Mouse (Mus musculus) heart, embryonic 14.5 days (tissue): ENCODE measurements around the gene Grb10. TPM values are rescaled to one million over a fixed set of nuclear protein-coding genes. Genes with fewer than 3 reads are reported as not detected.
A peak's percentile ranks its signal among the peaks of the same experiment; 100 is the strongest.

Experiments used
- ATAC-seq: fragments of 200-750 bp; cut with Nextera tagmentation; 2 replicates; pipeline ENCODE4 v1.8.0; 2017; ENCODE audit warnings: low read depth, moderate TSS enrichment; ENCODE audit not compliant: insufficient number of reproducible peaks, insufficient read depth, low FRiP score
- H3K27ac ChIP-seq, 2 experiments: fragments of 200-500 bp in 1 of 2; fragments of 300-500 bp in 1 of 2; sonication (generic) in 1 of 2; replicated peaks in 1 of 2; 2 replicates each; pipeline ENCODE4 v1.5.1; 2012 to 2014; ENCODE audit warnings: low read depth in 2 of 2, low read length in 2 of 2, control low read depth in 1 of 2, mild to moderate bottlenecking in 1 of 2, mixed read lengths in 1 of 2; ENCODE audit not compliant: control insufficient read depth in 1 of 2, insufficient read depth in 1 of 2
- H3K27me3 ChIP-seq: fragments of 300-500 bp; sonication (generic); 2 replicates; pipeline ENCODE4 v1.6.1; 2014; ENCODE audit warnings: mild to moderate bottlenecking, low read length, control low read depth; ENCODE audit not compliant: control insufficient read depth, insufficient read depth
- H3K36me3 ChIP-seq: fragments of 300-500 bp; sonication (generic); 2 replicates; pipeline ENCODE4 v1.6.1; 2014; ENCODE audit warnings: mild to moderate bottlenecking, control low read depth, low read length, mixed read lengths; ENCODE audit not compliant: control insufficient read depth, insufficient read depth
- H3K4me1 ChIP-seq, 2 experiments: fragments of 200-500 bp in 1 of 2; fragments of 300-500 bp in 1 of 2; sonication (generic) in 1 of 2; 2 replicates each; pipeline ENCODE4 v1.6.1; 2012 to 2014; ENCODE audit warnings: low read length in 2 of 2, control low read depth in 1 of 2, mixed read lengths in 1 of 2; ENCODE audit not compliant: control insufficient read depth in 2 of 2, insufficient read depth in 2 of 2
- H3K4me2 ChIP-seq: fragments of 300-500 bp; sonication (generic); 2 replicates; pipeline ENCODE4 v1.6.1; 2014; ENCODE audit warnings: mild to moderate bottlenecking, low read length
- H3K4me3 ChIP-seq, 2 experiments: fragments of 200-500 bp in 1 of 2; fragments of 300-500 bp in 1 of 2; sonication (generic) in 1 of 2; 2 replicates each; pipeline ENCODE4 v1.5.1; 2012 to 2014; ENCODE audit warnings: low read length in 2 of 2, mild to moderate bottlenecking in 2 of 2, control low read depth in 1 of 2, low read depth in 1 of 2, moderate library complexity in 1 of 2; ENCODE audit not compliant: control insufficient read depth in 1 of 2, insufficient read depth in 1 of 2
- H3K9ac ChIP-seq: fragments of 300-500 bp; sonication (generic); 2 replicates; pipeline ENCODE4 v1.6.1; 2014; ENCODE audit warnings: mild to moderate bottlenecking, low read length
- H3K9me3 ChIP-seq: fragments of 300-500 bp; sonication (generic); 2 replicates; pipeline ENCODE4 v1.6.1; 2016; ENCODE audit warnings: low read length, control low read depth; ENCODE audit not compliant: control insufficient read depth
- WGBS: fragments of 180-500 bp; shearing (Covaris S2); extraction: QIAGEN DNeasy Blood & Tissue Kit; methylation state at CpG from one replicate; pipeline ENCODE4 v1.1.7; 2014; 5-methylcytosine and 5-hydroxymethylcytosine counted together
- polyA plus RNA-seq: library from polyadenylated mRNA; unstranded; fragments of >200 nt; fragmentation: Nextera tagmentation; extraction: Ambion mirVana; gene quantifications from 2 replicates; pipeline ENCODE4 v1.2.1, GENCODE M21; 2014

Gene Grb10
- polyA plus RNA-seq, 1 experiment from 2014 or later = 330 TPM

DNA sequence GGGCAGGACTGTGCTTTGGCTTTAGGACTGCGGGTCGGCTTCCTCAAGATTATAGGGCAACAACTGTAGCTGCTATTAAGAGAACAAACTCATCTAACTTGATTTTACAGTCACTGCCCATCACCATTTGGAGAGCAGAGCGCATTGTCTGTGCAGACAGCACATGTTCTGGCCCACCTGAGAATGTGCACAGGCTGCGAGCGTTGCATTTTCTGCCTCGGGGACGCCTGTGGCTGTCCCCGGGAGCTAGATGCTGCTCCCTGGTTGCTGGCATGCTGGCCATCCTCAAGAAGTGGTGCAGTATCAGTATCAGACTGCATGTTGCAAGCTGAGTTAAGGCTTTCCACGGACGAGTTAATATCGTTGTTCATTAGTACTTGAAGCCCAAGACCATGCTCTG lies 68.2 kb downstream of the Grb10 start:
- H3K9ac ChIP-seq = no peak overlapping the region
- ATAC-seq = no peak
- WGBS = 84% methylated on average over 11 of the region's 11 CpGs
- H3K4me3 ChIP-seq = no peak overlapping the region
- peak overlapping the region in 1 of 2 experiments; percentile 84; a peak in 2 of 4 replicates for H3K27ac ChIP-seq
- peaks cover 19 to 53% of the 10 kb centered on the region in 2 experiments for H3K4me1 ChIP-seq
- H3K36me3 ChIP-seq = peaks cover 85% of the 10 kb centered on the region
- H3K9me3 ChIP-seq = no peaks in the 10 kb centered on the region
- H3K4me2 ChIP-seq = no peak overlapping the region
- H3K27me3 ChIP-seq = no peaks in the 10 kb centered on the region

DNA sequence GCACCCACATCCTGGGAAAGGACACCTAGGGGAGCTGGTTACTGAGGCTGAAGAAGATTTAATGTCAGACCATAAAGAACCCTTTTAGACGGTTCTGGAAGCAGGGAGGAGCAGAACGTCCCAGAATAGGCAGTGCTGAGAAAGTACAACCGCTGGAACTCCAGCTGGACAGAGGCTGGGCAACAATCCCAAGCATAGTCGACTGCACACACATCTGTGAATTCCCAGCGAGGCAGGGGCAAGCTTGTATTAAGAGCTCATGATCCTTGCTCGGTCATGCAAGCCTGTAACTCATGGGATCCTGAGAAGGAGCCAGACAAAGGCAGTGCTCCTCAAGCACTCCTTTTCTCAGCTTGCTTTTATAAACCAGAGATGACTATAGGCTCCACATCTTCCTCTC lies 69.7 kb downstream of the Grb10 start:
- no peak overlapping the region for H3K4me3 ChIP-seq
- peak overlapping the region; percentile 49 for H3K9ac ChIP-seq
- H3K36me3 ChIP-seq = peaks cover 88% of the 10 kb centered on the region
- no peaks in the 10 kb centered on the region for H3K9me3 ChIP-seq
- H3K27ac ChIP-seq = peak overlapping the region; percentile 43 to 84
- 33% methylated on average over 6 of the region's 6 CpGs for WGBS
- peaks cover 26 to 60% of the 10 kb centered on the region in 2 experiments for H3K4me1 ChIP-seq
- no peaks in the 10 kb centered on the region for H3K27me3 ChIP-seq
- no peak overlapping the region for H3K4me2 ChIP-seq
- ATAC-seq = no peak

DNA sequence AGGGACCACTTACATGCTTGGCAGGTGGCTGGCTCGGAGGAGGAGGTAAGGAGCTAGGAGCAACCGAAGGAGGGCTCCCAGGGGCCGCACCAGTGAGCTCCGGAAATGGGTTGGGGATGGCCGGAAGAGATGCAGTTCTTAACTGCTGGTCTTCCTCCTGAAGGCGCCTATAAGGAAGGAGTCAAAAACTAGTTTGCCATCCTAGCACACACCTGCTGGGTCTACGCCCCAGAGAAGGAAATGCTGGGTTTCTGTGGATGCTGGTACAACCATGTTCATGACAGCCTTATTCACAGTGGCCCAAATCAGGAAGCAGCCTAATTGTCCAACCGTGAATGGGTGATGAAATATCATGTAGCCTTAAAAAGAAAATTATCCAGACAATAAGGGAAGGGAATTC lies 71.0 kb downstream of the Grb10 start:
- Histone ChIP-seq H3K4me3 (no peak overlapping the region), H3K4me2 (no peak overlapping the region), H3K9me3 (no peaks in the 10 kb centered on the region), H3K27me3 (no peaks in the 10 kb centered on the region), H3K27ac (peak overlapping the region; percentile 7 to 84; a peak in 2 of 4 replicates), H3K9ac (no peak overlapping the region), H3K4me1 (peaks cover 34 to 63% of the 10 kb centered on the region in 2 experiments), H3K36me3 (peaks cover 84% of the 10 kb centered on the region)
- WGBS = 85% methylated on average over 8 of the region's 8 CpGs
- ATAC-seq = no peak

DNA sequence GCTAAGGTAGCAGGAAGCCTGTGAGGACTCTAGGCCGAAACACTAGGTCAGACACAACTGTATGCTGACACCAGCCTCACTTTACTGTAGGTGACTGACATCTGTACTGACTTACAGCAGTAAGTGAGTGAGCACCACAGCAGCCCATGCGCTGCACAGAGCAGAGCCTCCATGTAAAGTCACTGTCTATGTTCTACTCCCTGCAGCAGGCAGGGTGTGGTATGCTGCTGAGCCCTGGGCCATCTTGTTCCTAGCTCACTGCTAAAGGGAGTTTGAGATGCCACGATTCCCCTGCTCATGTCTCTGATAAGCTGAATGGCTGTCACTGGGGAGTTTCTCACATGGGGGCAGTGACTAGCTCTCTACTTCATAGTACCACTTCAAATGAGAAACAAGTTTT lies 72.3 kb downstream of the Grb10 start:
- Histone ChIP-seq H3K4me1 (peaks cover 40 to 75% of the 10 kb centered on the region in 2 experiments), H3K4me3 (no peak overlapping the region), H3K4me2 (no peak overlapping the region), H3K36me3 (peaks cover 81% of the 10 kb centered on the region), H3K27ac (peak overlapping the region; percentile 94 to 97), H3K27me3 (no peaks in the 10 kb centered on the region), H3K9ac (peak overlapping the region; percentile 64), H3K9me3 (no peaks in the 10 kb centered on the region)
- ATAC-seq = no peak
- 54% methylated on average over 3 of the region's 3 CpGs for WGBS

DNA sequence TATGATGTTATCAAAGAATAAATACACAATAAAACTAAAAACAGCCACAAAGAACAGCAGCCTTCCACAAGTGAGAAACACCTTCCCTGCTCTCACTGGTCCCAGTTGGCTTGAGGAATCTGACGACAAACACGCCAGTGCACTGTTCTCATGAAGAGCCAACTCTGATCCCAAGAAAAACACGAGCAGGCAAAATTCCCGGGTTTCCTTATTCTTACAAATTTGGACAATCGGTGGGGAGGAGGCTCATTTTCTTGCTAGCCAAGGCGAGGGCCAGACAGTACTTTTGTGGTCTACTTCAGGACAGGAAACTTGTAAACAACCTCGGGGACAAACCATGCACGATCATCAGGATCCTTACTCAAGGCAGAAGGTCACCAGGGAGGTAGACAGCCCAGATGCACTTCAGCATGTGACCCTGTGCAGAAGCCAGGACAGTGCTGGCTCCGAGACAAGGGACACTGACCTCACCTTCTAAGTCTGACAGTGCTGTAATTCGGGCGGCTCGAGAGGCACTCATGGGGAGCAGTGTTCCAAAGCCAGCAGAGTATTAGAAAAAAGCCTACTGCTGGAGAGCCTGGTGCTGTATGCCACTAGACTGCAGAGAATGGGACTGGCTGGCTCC lies 72.9 kb downstream of the Grb10 start:
- 42% methylated on average over 12 of the region's 12 CpGs for WGBS
- Histone ChIP-seq H3K4me1 (peaks cover 44 to 81% of the 10 kb centered on the region in 2 experiments), H3K4me3 (no peak overlapping the region), H3K27me3 (no peaks in the 10 kb centered on the region), H3K9me3 (no peaks in the 10 kb centered on the region), H3K27ac (peak overlapping the region; percentile 94 to 97), H3K9ac (peak overlapping the region; percentile 64), H3K4me2 (no peak overlapping the region), H3K36me3 (peaks cover 83% of the 10 kb centered on the region)
- ATAC-seq = peak; percentile 62

DNA sequence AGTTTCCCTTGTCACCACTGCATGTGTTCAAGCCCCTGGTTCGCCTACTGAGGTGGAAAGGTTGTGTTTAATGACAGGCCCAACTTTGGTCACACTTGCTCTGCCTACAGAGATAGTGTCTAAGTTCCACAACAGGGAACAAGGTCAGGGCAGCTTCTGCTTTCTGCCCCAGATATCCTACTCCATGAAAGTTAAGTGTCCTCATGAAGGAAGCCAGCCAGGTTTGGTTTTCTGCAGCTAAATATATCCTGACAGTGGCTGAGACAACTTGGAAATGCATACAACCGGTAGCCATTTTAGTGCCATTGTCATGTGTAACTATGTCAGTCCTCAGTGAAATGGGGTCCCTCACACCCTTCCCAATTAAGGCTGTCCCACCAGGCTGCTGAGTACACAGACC lies 73.8 kb downstream of the Grb10 start:
- Histone ChIP-seq H3K27me3 (no peaks in the 10 kb centered on the region), H3K9ac (no peak overlapping the region), H3K4me2 (no peak overlapping the region), H3K4me1 (peaks cover 48 to 85% of the 10 kb centered on the region in 2 experiments), H3K9me3 (no peaks in the 10 kb centered on the region), H3K27ac (peak overlapping the region; percentile 80 to 97), H3K4me3 (no peak overlapping the region), H3K36me3 (peaks cover 84% of the 10 kb centered on the region)
- ATAC-seq = no peak
- 59% methylated on average over 2 of the region's 2 CpGs for WGBS

DNA sequence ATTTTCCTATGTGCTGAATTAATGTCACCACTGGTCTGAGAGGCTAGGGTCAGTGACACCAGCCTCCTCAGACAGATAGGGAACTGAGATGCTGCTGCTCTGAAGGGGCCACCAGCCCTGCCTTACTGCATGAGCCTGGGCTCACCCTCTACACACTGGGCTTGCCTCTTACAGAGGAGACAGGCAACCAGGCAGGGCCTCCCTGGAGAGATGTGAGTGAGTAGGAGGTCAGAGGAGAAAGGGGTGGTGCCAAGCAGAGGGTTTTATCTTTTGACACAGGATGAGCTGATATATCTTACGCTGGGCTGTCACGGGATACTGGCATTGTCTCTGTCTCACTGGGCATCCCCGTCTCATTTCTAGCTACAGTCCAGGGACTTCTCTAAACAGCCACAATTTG lies 74.9 kb downstream of the Grb10 start:
- Histone ChIP-seq H3K27ac (peak overlapping the region; percentile 72 to 97), H3K27me3 (no peaks in the 10 kb centered on the region), H3K4me1 (peaks cover 46 to 84% of the 10 kb centered on the region in 2 experiments), H3K4me2 (no peak overlapping the region), H3K4me3 (no peak overlapping the region), H3K36me3 (peaks cover 80% of the 10 kb centered on the region), H3K9ac (peak overlapping the region; percentile 57), H3K9me3 (no peaks in the 10 kb centered on the region)
- no peak for ATAC-seq
- WGBS = 23% methylated on average over 3 of the region's 3 CpGs

DNA sequence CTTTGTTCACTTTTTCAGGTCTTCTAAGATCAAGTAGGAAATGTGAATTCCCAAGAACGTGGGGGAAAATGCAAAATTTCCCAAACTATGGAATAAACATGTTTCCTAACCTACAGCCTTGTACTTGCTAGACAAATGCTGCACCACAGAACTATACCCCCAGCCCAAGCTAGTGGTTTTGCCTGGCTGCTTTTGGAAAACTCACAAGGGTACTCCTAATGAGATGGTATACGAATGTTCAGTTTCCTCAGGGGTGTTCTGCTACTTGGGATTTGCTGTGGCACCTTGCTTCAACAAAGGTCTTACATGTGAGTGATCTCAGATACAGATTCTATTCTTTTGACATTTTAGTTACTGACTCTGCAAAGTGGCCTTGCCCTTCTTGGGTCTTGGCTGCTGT lies 75.4 kb downstream of the Grb10 start:
- Histone ChIP-seq H3K27ac (peak overlapping the region; percentile 72 to 97), H3K36me3 (peaks cover 75% of the 10 kb centered on the region), H3K9ac (peak overlapping the region; percentile 57), H3K27me3 (no peaks in the 10 kb centered on the region), H3K4me1 (peaks cover 44 to 84% of the 10 kb centered on the region in 2 experiments), H3K9me3 (no peaks in the 10 kb centered on the region), H3K4me3 (no peak overlapping the region), H3K4me2 (no peak overlapping the region)
- WGBS = 64% methylated on average over 2 of the region's 2 CpGs
- no peak for ATAC-seq
